Mouse (Mus musculus) ES-Bruce4 (cell line): ENCODE measurements around the gene 1110017D15Rik.

Experiments
- CTCF ChIP-seq: IDR thresholded peaks from one replicate; pipeline ENCODE4 v1.8.1; 2011; ENCODE audit warnings: low read depth, low read length
- POLR2A ChIP-seq: IDR thresholded peaks from one replicate; pipeline ENCODE4 v1.8.1; 2011; ENCODE audit warnings: low read length; ENCODE audit not compliant: insufficient read depth

- TF ChIP-seq POLR2A (no peak), CTCF (no peak)
These were observed 21.3 kb downstream of the 1110017D15Rik start for GRCm38 (mm10) chr4:41495850-41496249.
